Mouse (Mus musculus): ENCODE data around the gene Gtf2h4. TPM values are rescaled to one million over a fixed set of nuclear protein-coding genes. Genes with fewer than 3 reads are reported as not detected.

The Gtf2h4 gene
- polyA plus RNA-seq, 1 experiment from 2014 or later, result 49.9 TPM

- Histone ChIP-seq H3K4me3 (peak overlapping the region; percentile 35), H3K36me3 (no peaks in the 10 kb centered on the region), H3K9me3 (no peaks in the 10 kb centered on the region), H3K27me3 (no peaks in the 10 kb centered on the region), H3K4me2 (peak overlapping the region; percentile 59), H3K27ac (peak overlapping the region; percentile 89), H3K4me1 (peaks cover 56% of the 10 kb centered on the region), H3K9ac (peak overlapping the region; percentile 34)
- 4% methylated on average over 13 of the region's 14 CpGs for WGBS
- ATAC-seq (ENCODE audit: borderline replicate concordance, extremely low read depth, low FRiP score, low TSS enrichment), result peak; percentile 16; the same call in 1 of the 2 replicates
Measured at GRCm38 (mm10) chr17:35703751-35704271, 30.3 kb upstream of the Gtf2h4 start.

GRCm38 (mm10) chr17:35703065-35703464 lies 29.5 kb upstream of the Gtf2h4 start:
- no peak for ATAC-seq (ENCODE audit: borderline replicate concordance, extremely low read depth, low FRiP score, low TSS enrichment)
- H3K4me3 ChIP-seq, result no peak overlapping the region
- no peaks in the 10 kb centered on the region for H3K27me3 ChIP-seq
- peak overlapping the region; percentile 88 for H3K4me2 ChIP-seq
- H3K9ac ChIP-seq, result no peak overlapping the region
- peak overlapping the region; percentile 98 for H3K27ac ChIP-seq
- H3K4me1 ChIP-seq, result peaks cover 63% of the 10 kb centered on the region
- WGBS, result 19% methylated on average over 2 of the region's 2 CpGs
- H3K9me3 ChIP-seq, result no peaks in the 10 kb centered on the region
- H3K36me3 ChIP-seq, result no peaks in the 10 kb centered on the region

GRCm38 (mm10) chr17:35702605-35703004 lies 29.1 kb upstream of the Gtf2h4 start:
- 14% methylated on average over 4 of the region's 4 CpGs for WGBS
- H3K4me3 ChIP-seq, result peak overlapping the region; percentile 62
- ATAC-seq (ENCODE audit: borderline replicate concordance, extremely low read depth, low FRiP score, low TSS enrichment), result no peak

GRCm38 (mm10) chr17:35701978-35702461 lies 28.5 kb upstream of the Gtf2h4 start:
- H3K4me1 ChIP-seq, result peaks cover 74% of the 10 kb centered on the region
- peak; percentile 27; the same call in 1 of the 2 replicates for ATAC-seq (ENCODE audit: borderline replicate concordance, extremely low read depth, low FRiP score, low TSS enrichment)
- H3K4me2 ChIP-seq, result peak overlapping the region; percentile 88
- H3K27me3 ChIP-seq, result no peaks in the 10 kb centered on the region
- H3K27ac ChIP-seq, result peak overlapping the region; percentile 98
- peak overlapping the region; percentile 77 for H3K9ac ChIP-seq
- no peaks in the 10 kb centered on the region for H3K36me3 ChIP-seq
- peak overlapping the region; percentile 62 for H3K4me3 ChIP-seq
- H3K9me3 ChIP-seq, result no peaks in the 10 kb centered on the region
- 3% methylated on average over 16 of the region's 16 CpGs for WGBS

More at GRCm38 (mm10) chr17:35702605-35703004, 29.1 kb upstream of the Gtf2h4 start:
- Histone ChIP-seq H3K27me3 (no peaks in the 10 kb centered on the region), H3K4me1 (peaks cover 68% of the 10 kb centered on the region), H3K9me3 (no peaks in the 10 kb centered on the region), H3K9ac (peak overlapping the region; percentile 77; the same call in 1 of the 2 replicates), H3K27ac (peak overlapping the region; percentile 98), H3K4me2 (peak overlapping the region; percentile 88), H3K36me3 (no peaks in the 10 kb centered on the region)

GRCm38 (mm10) chr17:35701203-35701977 lies 27.9 kb upstream of the Gtf2h4 start:
- Histone ChIP-seq H3K4me3 (peak overlapping the region; percentile 62), H3K27ac (peak overlapping the region; percentile 98), H3K36me3 (no peaks in the 10 kb centered on the region), H3K4me1 (peaks cover 79% of the 10 kb centered on the region), H3K9me3 (no peaks in the 10 kb centered on the region), H3K4me2 (peak overlapping the region; percentile 88), H3K27me3 (no peaks in the 10 kb centered on the region), H3K9ac (peak overlapping the region; percentile 77)
- 5% methylated on average over 15 of the region's 16 CpGs for WGBS
- no peak for ATAC-seq (ENCODE audit: borderline replicate concordance, extremely low read depth, low FRiP score, low TSS enrichment)

GRCm38 (mm10) chr17:35700371-35700961 lies 26.9 kb upstream of the Gtf2h4 start:
- WGBS, result under 1% methylated on average over 61 of the region's 66 CpGs
- H3K4me1 ChIP-seq, result peaks cover 74% of the 10 kb centered on the region
- ATAC-seq (ENCODE audit: borderline replicate concordance, extremely low read depth, low FRiP score, low TSS enrichment), result peak; percentile 70
- peak overlapping the region; percentile 62 for H3K4me3 ChIP-seq
- no peaks in the 10 kb centered on the region for H3K27me3 ChIP-seq
- H3K27ac ChIP-seq, result peak overlapping the region; percentile 98
- no peaks in the 10 kb centered on the region for H3K9me3 ChIP-seq
- peak overlapping the region; percentile 77 for H3K9ac ChIP-seq
- peak overlapping the region; percentile 88 for H3K4me2 ChIP-seq
- peaks cover 2% of the 10 kb centered on the region; the same call in 1 of the 2 replicates for H3K36me3 ChIP-seq

GRCm38 (mm10) chr17:35699919-35700318 lies 26.4 kb upstream of the Gtf2h4 start:
- no peaks in the 10 kb centered on the region for H3K27me3 ChIP-seq
- 3% methylated on average over 19 of the region's 19 CpGs for WGBS
- H3K9me3 ChIP-seq, result no peaks in the 10 kb centered on the region
- H3K27ac ChIP-seq, result peak overlapping the region; percentile 98
- H3K4me1 ChIP-seq, result peaks cover 69% of the 10 kb centered on the region
- peak overlapping the region; percentile 77 for H3K9ac ChIP-seq
- 0 out of 2 replicates have a peak, but pooled peaks have one; percentile 9 for ATAC-seq (ENCODE audit: borderline replicate concordance, extremely low read depth, low FRiP score, low TSS enrichment)
- H3K4me2 ChIP-seq, result peak overlapping the region; percentile 88
- H3K4me3 ChIP-seq, result peak overlapping the region; percentile 62
- H3K36me3 ChIP-seq, result peaks cover 7% of the 10 kb centered on the region; the same call in 1 of the 2 replicates

- WGBS, result 35% methylated on average over 5 of the region's 5 CpGs
- Histone ChIP-seq H3K4me3 (peak overlapping the region; percentile 30), H3K9me3 (no peaks in the 10 kb centered on the region), H3K4me1 (peaks cover 55% of the 10 kb centered on the region), H3K27me3 (no peaks in the 10 kb centered on the region), H3K27ac (peak overlapping the region; percentile 81), H3K36me3 (peaks cover 13% of the 10 kb centered on the region; the same call in 1 of the 2 replicates), H3K4me2 (peak overlapping the region; percentile 54), H3K9ac (no peak overlapping the region)
- ATAC-seq (ENCODE audit: borderline replicate concordance, extremely low read depth, low FRiP score, low TSS enrichment), result no peak
Measured at GRCm38 (mm10) chr17:35698501-35698883, 25.0 kb upstream of the Gtf2h4 start.

GRCm38 (mm10) chr17:35697759-35698500 lies 24.4 kb upstream of the Gtf2h4 start:
- Histone ChIP-seq H3K9me3 (no peaks in the 10 kb centered on the region), H3K4me3 (peak overlapping the region; percentile 30), H3K27me3 (no peaks in the 10 kb centered on the region), H3K27ac (peak overlapping the region; percentile 81), H3K4me1 (peaks cover 52% of the 10 kb centered on the region), H3K4me2 (peak overlapping the region; percentile 54), H3K36me3 (peaks cover 18% of the 10 kb centered on the region; the same call in 1 of the 2 replicates), H3K9ac (peak overlapping the region; percentile 38; the same call in 1 of the 2 replicates)
- WGBS, result 7% methylated on average over 16 of the region's 16 CpGs
- no peak for ATAC-seq (ENCODE audit: borderline replicate concordance, extremely low read depth, low FRiP score, low TSS enrichment)

- H3K4me3 ChIP-seq, result peak overlapping the region; percentile 30
- 0 out of 2 replicates have a peak overlapping the region, but pooled peaks have one; percentile 38 for H3K9ac ChIP-seq
- ATAC-seq (ENCODE audit: borderline replicate concordance, extremely low read depth, low FRiP score, low TSS enrichment), result no peak
- no peaks in the 10 kb centered on the region for H3K27me3 ChIP-seq
- peak overlapping the region; percentile 81 for H3K27ac ChIP-seq
- no peaks in the 10 kb centered on the region for H3K9me3 ChIP-seq
- peaks cover 48% of the 10 kb centered on the region for H3K4me1 ChIP-seq
- WGBS, result 25% methylated on average over 1 of the region's 1 CpGs
- peaks cover 22% of the 10 kb centered on the region; the same call in 1 of the 2 replicates for H3K36me3 ChIP-seq
- peak overlapping the region; percentile 54 for H3K4me2 ChIP-seq
Measured at GRCm38 (mm10) chr17:35697429-35697758, 23.9 kb upstream of the Gtf2h4 start.

- Histone ChIP-seq H3K36me3 (peaks cover 22% of the 10 kb centered on the region; the same call in 1 of the 2 replicates), H3K4me2 (peak overlapping the region; percentile 54), H3K9me3 (no peaks in the 10 kb centered on the region), H3K4me3 (no peak overlapping the region), H3K27ac (peak overlapping the region; percentile 81; the same call in 1 of the 2 replicates), H3K4me1 (peaks cover 41% of the 10 kb centered on the region), H3K27me3 (no peaks in the 10 kb centered on the region), H3K9ac (no peak overlapping the region)
- 16% methylated on average over 6 of the region's 6 CpGs for WGBS
- no peak for ATAC-seq (ENCODE audit: borderline replicate concordance, extremely low read depth, low FRiP score, low TSS enrichment)
Measured at GRCm38 (mm10) chr17:35696691-35697090, 23.2 kb upstream of the Gtf2h4 start.

All from lung, embryonic 15.5 days (tissue).